In genomic region chr6:120486051-120486510, GRCm38 (mm10) we compare ENCODE assay signal across 13 mouse cellular contexts. TPM values are rescaled to one million over a fixed set of nuclear protein-coding genes. Genes with fewer than 3 reads are reported as not detected.
A peak's percentile ranks its signal among the peaks of the same experiment; 100 is the strongest.
DNase-seq lines count a peak whose midpoint lies in the region; ATAC-seq and TF ChIP-seq lines count a peak whose summit lies in the region.
"Had no signal": no experiment of that assay in that cellular context is flagged by ENCODE, and none has a peak within 500 bp of the region (broad histone marks: within the 10 kb centered on the region; RNA-seq: fewer than 3 reads in every experiment).

No protein-coding gene starts in this region.

- peaks cover 10% of the 10 kb centered on the region; the same call in 1 of the 2 replicates for H3K4me1 ChIP-seq in midbrain, postnatal 0 days (ENCODE audit: insufficient read depth, low read length)
- H3K4me1 ChIP-seq in midbrain, embryonic 10.5 days, result peaks cover 24% of the 10 kb centered on the region
- peaks cover 10% of the 10 kb centered on the region for H3K4me1 ChIP-seq in bone marrow, adult 2 months (ENCODE audit: control insufficient read depth, insufficient read depth, low read length)

- H3K36me3 ChIP-seq in midbrain, postnatal 0 days (ENCODE audit: insufficient read depth, low read length), result no peaks in the 10 kb centered on the region; the same call in 1 of the 2 replicates
- peaks cover 12% of the 10 kb centered on the region for H3K36me3 ChIP-seq in midbrain, embryonic 10.5 days

- H3K4me3 ChIP-seq in midbrain, postnatal 0 days (ENCODE audit: low read depth, low read length), result no peak overlapping the region
- H3K4me3 ChIP-seq in midbrain, embryonic 10.5 days, result no peak overlapping the region
- H3K4me3 ChIP-seq in bone marrow, adult 2 months (replicated peaks; ENCODE audit: control insufficient read depth, low read depth, low read length), result no peak overlapping the region
- H3K4me3 ChIP-seq: gastrocnemius, adult 2 months had no signal

- ATAC-seq in midbrain, postnatal 0 days (ENCODE audit: low FRiP score), result no peak
- ATAC-seq in megakaryocyte, adult 5-6 weeks (ENCODE audit: poor library complexity, severe bottlenecking), result peak; percentile 39

- no peak for DNase-seq in midbrain, postnatal 0 days (ENCODE audit: low spot score)
- DNase-seq in midbrain, embryonic 10.5 days (ENCODE audit: low spot score), result no peak
- DNase-seq in thymus, postnatal 25 days, result peak; percentile 74
- DNase-seq in embryo, embryonic 10.5 days (ENCODE audit: low spot score), result no peak
- DNase-seq in gastrocnemius, postnatal 10 days, result no peak
- DNase-seq in heart, adult 11 months, result no peak
- DNase-seq: adrenal gland, postnatal 36 days; gastrocnemius, adult 2 months; kidney, adult 9 months; lung, embryonic 14.5 days had no signal

- no peaks in the 10 kb centered on the region for H3K9me3 ChIP-seq in midbrain, postnatal 0 days (ENCODE audit: low read length)
- H3K9me3 ChIP-seq in midbrain, embryonic 10.5 days (replicated peaks), result no peaks in the 10 kb centered on the region

- no peaks in the 10 kb centered on the region for H3K27me3 ChIP-seq in midbrain, postnatal 0 days (ENCODE audit: insufficient read depth, low read length)
- H3K27me3 ChIP-seq in midbrain, embryonic 10.5 days (ENCODE audit: low read depth, poor library complexity, severe bottlenecking), result peaks cover 14% of the 10 kb centered on the region

- peak; percentile 35 for TF ChIP-seq CTCF in midbrain, postnatal 0 days (IDR thresholded peaks at IDR 0.05)
- TF ChIP-seq CTCF in bone marrow, adult 2 months (IDR thresholded peaks at IDR 0.05; ENCODE audit: control insufficient read depth, insufficient read depth, low read length), result no peak

- H3K9ac ChIP-seq in midbrain, postnatal 0 days (replicated peaks; ENCODE audit: low read length, poor library complexity, severe bottlenecking), result no peak overlapping the region
- H3K9ac ChIP-seq: lung, embryonic 14.5 days had no signal

- H3K27ac ChIP-seq in midbrain, postnatal 0 days (ENCODE audit: low read depth, low read length), result no peak overlapping the region
- no peak overlapping the region for H3K27ac ChIP-seq in midbrain, embryonic 10.5 days (replicated peaks)
- H3K27ac ChIP-seq in bone marrow, adult 2 months (ENCODE audit: control insufficient read depth, insufficient read depth, low read depth, low read length, poor library complexity), result peak overlapping the region; percentile 17
- H3K27ac ChIP-seq: gastrocnemius, adult 2 months had no signal

- TF ChIP-seq POLR2A in bone marrow, adult 2 months (IDR thresholded peaks at IDR 0.05; ENCODE audit: borderline replicate concordance, control insufficient read depth, low read depth, low read length), result no peak

- WGBS in midbrain, postnatal 0 days, result 59% methylated on average over 8 of the region's 8 CpGs
- WGBS in midbrain, embryonic 10.5 days, result 79% methylated on average over 8 of the region's 8 CpGs
- 10% methylated on average over 8 of the region's 8 CpGs for WGBS in bone marrow, adult 2 months

- no peak overlapping the region for H3K4me2 ChIP-seq in midbrain, postnatal 0 days (ENCODE audit: low read depth, low read length, poor library complexity, severe bottlenecking)
- H3K4me2 ChIP-seq: lung, embryonic 14.5 days had no signal

RNA-seq across cellular contexts. Expression of gene Tmem121b, which starts 7.5 kb away (rescaled TPM):
- 27.2 and 30.5 TPM in 2 replicates for total RNA-seq in midbrain, postnatal 0 days (2014; rRNA removed)
- 2.5 and 2.7 TPM in 2 replicates for polyA plus RNA-seq in midbrain, postnatal 0 days (2015; fragmentation: Nextera tagmentation; extraction: Ambion mirVana)
- polyA plus RNA-seq in midbrain, embryonic 10.5 days (2016; fragmentation: Nextera tagmentation; extraction: Ambion mirVana), result 0.49 and 0.79 TPM in 2 replicates
- not detected in 2 replicates for polyA plus RNA-seq in bone marrow, adult 2 months (2011; ENCODE audit: insufficient read depth, insufficient read length, low replicate concordance, missing spikeins)
- 0.05 TPM in 1 of 2 replicates, not detected in the other for total RNA-seq in megakaryocyte, adult 5-6 weeks (2015)
- not detected in 2 replicates for total RNA-seq in megakaryocyte, adult 5-6 weeks (2017)
- under 1 TPM; 0.16 to 0.20 TPM for total RNA-seq in gastrocnemius, postnatal 10 days (2021)
- total RNA-seq: gastrocnemius, adult 2 months; heart, postnatal 25 days had no signal

RNA-seq across cellular contexts. Expression of gene Il17ra, which starts 23.0 kb away (rescaled TPM):
- 2.1 and 4.9 TPM in 2 replicates for total RNA-seq in midbrain, postnatal 0 days (2014; rRNA removed)
- 2.0 and 2.3 TPM in 2 replicates for polyA plus RNA-seq in midbrain, postnatal 0 days (2015; fragmentation: Nextera tagmentation; extraction: Ambion mirVana)
- polyA plus RNA-seq in midbrain, embryonic 10.5 days (2016; fragmentation: Nextera tagmentation; extraction: Ambion mirVana), result 4.8 and 5.1 TPM in 2 replicates
- polyA plus RNA-seq in bone marrow, adult 2 months (2011; ENCODE audit: insufficient read depth, insufficient read length, low replicate concordance, missing spikeins), result 31.9 and 57.8 TPM in 2 replicates
- total RNA-seq in megakaryocyte, adult 5-6 weeks (2015), result 93.8 and 108 TPM in 2 replicates
- total RNA-seq in megakaryocyte, adult 5-6 weeks (2017), result 76.6 and 79.8 TPM in 2 replicates
- 1 to 10 TPM; 3.3 to 4.9 TPM for total RNA-seq in gastrocnemius, postnatal 10 days (2021)

RNA-seq across cellular contexts. Expression of gene Hdhd5, which starts 45.0 kb away (rescaled TPM):
- 35.2 and 39.3 TPM in 2 replicates for total RNA-seq in midbrain, postnatal 0 days (2014; rRNA removed)
- polyA plus RNA-seq in midbrain, postnatal 0 days (2015; fragmentation: Nextera tagmentation; extraction: Ambion mirVana), result 14.0 and 16.6 TPM in 2 replicates
- polyA plus RNA-seq in midbrain, embryonic 10.5 days (2016; fragmentation: Nextera tagmentation; extraction: Ambion mirVana), result 21.0 and 21.6 TPM in 2 replicates
- polyA plus RNA-seq in bone marrow, adult 2 months (2011; ENCODE audit: insufficient read depth, insufficient read length, low replicate concordance, missing spikeins), result 17.1 and 25.3 TPM in 2 replicates
- total RNA-seq in megakaryocyte, adult 5-6 weeks (2015), result 4.4 and 6.6 TPM in 2 replicates
- 9.4 and 11.0 TPM in 2 replicates for total RNA-seq in megakaryocyte, adult 5-6 weeks (2017)
- total RNA-seq in gastrocnemius, postnatal 10 days (2021), result 10 to 100 TPM; 16.8 to 18.4 TPM

Comparison
In these comparisons a context has a peak if more than half of its experiments do, and no peak if none do; other contexts are left out.
1. RNA of gene Tmem121b, which starts 7.5 kb away (total RNA-seq): 27.2 to 30.5 TPM in midbrain, postnatal 0 days; 0.16 to 0.20 TPM in gastrocnemius, postnatal 10 days and 0.05 TPM in megakaryocyte, adult 5-6 weeks; every median in the first group is over 10 times any median in the second.
2. RNA of gene Il17ra, which starts 23.0 kb away (total RNA-seq): 76.6 to 108 TPM in megakaryocyte, adult 5-6 weeks; 2.1 to 4.9 TPM in midbrain, postnatal 0 days and 3.3 to 4.9 TPM in gastrocnemius, postnatal 10 days; every median in the first group is over 10 times any median in the second.